Mouse (Mus musculus): ENCODE results near the gene Mogat1.

DNA sequence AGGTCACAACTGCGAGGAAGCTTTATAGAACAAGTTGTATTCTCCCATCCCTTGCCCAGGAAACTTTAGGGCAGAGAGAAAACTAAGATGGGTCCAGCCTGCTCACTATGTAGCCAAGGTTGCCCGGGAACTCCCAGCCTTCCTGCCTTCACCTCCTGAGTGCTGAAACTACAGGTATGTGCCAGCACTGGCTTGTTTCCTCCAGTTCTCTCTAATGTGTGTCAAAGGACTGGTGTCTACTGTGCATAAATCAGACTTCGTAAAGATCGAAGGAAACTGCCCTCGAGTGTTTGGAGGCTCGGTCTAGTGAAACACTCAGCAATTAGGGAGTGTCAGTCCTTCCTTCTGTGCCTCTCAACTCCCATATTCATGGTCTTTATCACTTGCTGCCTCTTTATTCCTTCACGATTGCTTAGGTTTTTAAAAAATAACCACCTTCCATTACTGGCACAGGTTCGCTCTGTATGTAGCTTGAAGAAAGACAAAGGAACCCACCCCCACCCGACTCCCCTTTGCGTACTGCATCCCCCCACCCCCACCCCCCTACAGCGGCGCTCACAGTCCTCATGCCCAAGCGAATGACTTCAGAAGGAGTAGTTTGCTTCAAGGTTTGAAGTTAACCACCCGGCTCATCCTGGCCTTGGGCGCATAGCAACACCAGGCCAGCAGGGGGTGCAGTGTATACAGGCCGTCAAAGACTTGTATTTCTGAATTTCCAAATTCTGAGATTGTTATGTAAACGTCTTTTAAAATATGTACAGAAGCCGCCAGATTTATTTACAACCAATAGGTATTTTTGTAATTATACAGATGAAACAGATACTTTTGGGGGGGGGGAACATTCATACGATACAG is 25.7 kb downstream of the Mogat1 start:
- TF ChIP-seq CTCF (IDR thresholded peaks at IDR 0.05; ENCODE audit: low read depth, low read length): peak; percentile 89
- no peak for TF ChIP-seq POLR2A (IDR thresholded peaks at IDR 0.05; ENCODE audit: borderline replicate concordance, low read depth, low read length)

Measured in bone marrow macrophage, adult 2 months (primary cell).